Mouse (Mus musculus) small intestine, adult 2 months (tissue): ENCODE results near the gene A630076J17Rik.

Source experiments
- CTCF ChIP-seq: fragments of 200-500 bp; IDR thresholded peaks from 2 replicates; pipeline ENCODE4 v1.5.1; 2012; ENCODE audit warnings: low read depth, mild to moderate bottlenecking, control low read depth, inconsistent platforms, low read length, moderate library complexity, mixed read lengths; ENCODE audit not compliant: insufficient replicate concordance, insufficient read length; ENCODE audit errors: extremely low read depth
- POLR2A ChIP-seq: fragments of 200-500 bp; IDR thresholded peaks from 2 replicates; pipeline ENCODE4 v1.6.1; 2012; ENCODE audit warnings: low read depth, mild to moderate bottlenecking, control low read depth, inconsistent platforms, low read length, moderate library complexity

- TF ChIP-seq CTCF, result no peak
- no peak for TF ChIP-seq POLR2A
Observed at GRCm38 (mm10) chr3:107261851-107262165, 31.4 kb downstream of the A630076J17Rik start.
